Mouse (Mus musculus): Measurements from ENCODE around the gene Olig3.

DNA sequence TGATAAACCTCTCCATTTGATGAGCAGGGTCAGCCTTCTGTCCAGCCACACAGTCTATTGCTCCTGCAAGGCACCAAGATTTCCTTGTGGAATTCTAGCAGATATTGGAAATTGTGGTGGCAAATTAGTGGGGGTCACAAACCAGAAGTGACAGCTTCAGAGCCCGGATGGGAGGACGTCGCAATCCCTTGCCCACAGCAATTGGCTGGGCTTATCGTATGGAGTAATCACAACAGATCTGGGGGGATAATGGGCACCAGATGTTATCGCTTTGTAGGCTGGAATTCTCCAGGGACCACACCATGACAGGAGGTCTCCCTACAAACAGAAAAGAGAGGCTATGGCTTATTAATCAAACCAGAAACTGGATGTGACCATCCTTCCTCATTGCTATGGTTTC lies 44.8 kb downstream of the Olig3 start:
- no peak for TF ChIP-seq CTCF (IDR thresholded peaks at IDR 0.05; ENCODE audit: low read depth, low read length)
- TF ChIP-seq POLR2A (IDR thresholded peaks at IDR 0.05; ENCODE audit: insufficient read depth, low read length), result no peak
